Mouse (Mus musculus): ENCODE measurements around the gene 9930022D16Rik.

GRCm38 (mm10) chr11:109444600-109444999, 30.9 kb downstream of the 9930022D16Rik start:
- peak; percentile 79 for TF ChIP-seq CTCF (IDR thresholded peaks at IDR 0.05; ENCODE audit: low read depth)
- no peak for TF ChIP-seq EP300 (IDR thresholded peaks at IDR 0.05; ENCODE audit: low read depth)
